Mouse (Mus musculus): ENCODE measurements at regions not wholly inside any gene's neighbourhood (a gene's known extent, or its start where the extent isn't known, plus 50 kb on each side); places are given as distances from the start of the nearest gene placed in this dataset.
A peak's percentile ranks its signal among the peaks of the same experiment; 100 is the strongest.

- peak; percentile 35 for DNase-seq
Observed at GRCm38 (mm10) chrX:143024325-143024971, 57.9 kb upstream of the Ammecr1 start.

- no peak for DNase-seq
Observed at GRCm38 (mm10) chrX:143030371-143031010, 64.0 kb upstream of the Ammecr1 start.

DNA sequence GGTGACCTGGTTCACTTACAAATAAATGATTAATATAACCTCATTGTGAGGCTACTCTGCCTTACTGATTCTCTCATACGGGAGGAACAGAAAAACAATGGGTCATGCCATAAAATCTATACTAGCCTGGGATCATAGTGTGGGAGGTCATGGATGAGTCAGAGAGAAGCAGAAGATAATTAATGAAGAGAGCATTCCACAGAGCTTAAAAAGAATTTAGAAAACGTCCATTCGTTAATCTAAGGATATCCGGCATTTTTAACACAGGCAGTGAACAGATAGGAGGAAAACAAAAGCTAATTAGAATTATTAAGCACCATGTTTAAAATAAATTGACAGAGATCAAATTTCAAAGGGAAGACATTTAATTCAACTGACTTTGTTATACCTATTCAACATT, 59.5 kb upstream of the Rtl9 start:
- DNase-seq: no peak

- DNase-seq: no peak
Observed at GRCm38 (mm10) chrX:143044296-143044695, 55.1 kb upstream of the Rtl9 start.

DNA sequence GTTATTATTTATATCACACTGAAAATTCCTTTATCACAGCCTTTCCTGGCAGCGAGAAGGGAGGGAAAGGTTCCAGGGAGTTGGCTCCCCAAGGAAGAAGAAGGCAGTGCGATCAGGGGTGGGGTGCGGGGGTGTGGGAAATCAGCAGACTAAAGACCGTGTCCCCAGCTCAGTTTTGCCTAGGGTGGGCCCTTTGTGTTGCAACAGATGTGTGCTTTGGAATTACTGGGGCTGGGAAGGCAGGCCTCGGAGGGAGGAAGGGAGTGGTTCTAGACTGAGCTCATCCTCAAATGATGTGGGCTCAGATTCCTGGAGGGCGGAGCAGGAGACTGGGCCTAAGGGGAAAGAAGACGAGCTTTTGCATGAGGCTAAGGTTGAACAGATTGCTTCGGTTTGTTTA, 53.1 kb upstream of the Rtl9 start:
- DNase-seq: no peak

Data from embryo, embryonic 11 days (tissue).